ENCODE assay signal across 8 mouse cellular contexts in the genomic region with DNA sequence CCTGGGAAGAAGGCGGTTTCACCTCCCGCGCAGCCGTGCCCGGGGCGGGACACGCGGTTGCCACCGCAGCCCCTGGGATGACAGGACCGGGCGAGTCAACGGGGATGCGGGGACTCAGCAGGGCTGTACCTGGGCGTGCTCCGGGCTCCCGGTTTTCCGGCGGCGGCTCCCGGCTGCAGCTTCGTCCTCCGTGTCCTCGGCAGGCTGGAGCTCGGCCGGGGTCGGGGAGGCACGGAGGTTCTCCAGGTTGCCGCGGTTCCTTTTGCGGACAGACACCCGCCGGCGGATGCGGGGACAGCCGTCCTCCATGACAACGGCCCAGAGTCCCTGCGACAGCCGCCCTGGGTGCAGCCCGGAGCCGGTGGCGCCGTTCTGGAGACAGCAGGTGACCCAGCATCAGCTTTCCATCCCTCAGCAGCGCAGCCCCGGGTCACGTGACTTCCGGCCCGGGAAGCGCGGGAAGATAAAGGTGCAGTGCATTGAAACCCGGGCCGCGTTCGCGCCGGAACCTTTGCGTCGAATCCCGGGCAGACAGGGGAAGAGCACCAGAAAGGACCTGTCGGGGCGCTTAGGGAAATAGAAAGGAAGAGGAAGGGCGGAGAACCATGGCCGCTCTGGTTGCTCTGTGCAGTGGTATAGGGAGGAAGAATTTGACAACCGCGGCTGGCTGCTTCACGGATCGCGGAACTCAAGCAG. TPM values are rescaled to one million over a fixed set of nuclear protein-coding genes. Genes with fewer than 3 reads are reported as not detected.
DNase-seq lines count a peak whose midpoint lies in the region; ATAC-seq lines count a peak whose summit lies in the region.

A gene (minus strand): TSS at position 434 of the 696 bp plus-strand sequence.
A gene (plus strand): TSS at position 463 of the 696 bp plus-strand sequence.

- no peaks in the 10 kb centered on the region for H3K27me3 ChIP-seq in hindbrain, embryonic 15.5 days

- H3K4me2 ChIP-seq in hindbrain, embryonic 15.5 days = peak within 1 kb of the TSS; percentile 68

- peak within 1 kb of the TSS; percentile 81 for H3K4me3 ChIP-seq in hindbrain, embryonic 15.5 days

- H3K27ac ChIP-seq in hindbrain, embryonic 15.5 days (replicated peaks) = peak within 1 kb of the TSS; percentile 74

- ATAC-seq in hindbrain, embryonic 15.5 days (ENCODE audit: low FRiP score, low read depth) = peak; percentile 98

- peaks cover 23% of the 10 kb centered on the region for H3K36me3 ChIP-seq in hindbrain, embryonic 15.5 days

- DNase-seq in R1 (ENCODE audit: low read depth, low spot score) = peak; percentile 96
- peak; percentile 95 to 97 for DNase-seq in cerebellum, postnatal 25 days
- peak; percentile 93 to 95 for DNase-seq in frontal cortex, postnatal 36 days (ENCODE audit: low spot score in 2 of 2)
- peak; percentile 86 for DNase-seq in left cerebral cortex, adult 11 months (ENCODE audit: low spot score)
- DNase-seq in lung, postnatal 4 days = peak; percentile 92 to 93
- DNase-seq in retina, postnatal 7 days (ENCODE audit: low read depth, low spot score) = peak; percentile 89
- DNase-seq in urinary bladder, adult 2 months (ENCODE audit: low spot score) = peak; percentile 82

- peak within 1 kb of the TSS; percentile 78 for H3K9ac ChIP-seq in hindbrain, embryonic 15.5 days

- no peaks in the 10 kb centered on the region for H3K9me3 ChIP-seq in hindbrain, embryonic 15.5 days

- peaks cover 21% of the 10 kb centered on the region for H3K4me1 ChIP-seq in hindbrain, embryonic 15.5 days (replicated peaks)

- WGBS in hindbrain, embryonic 15.5 days = under 1% methylated on average over 67 of the region's 67 CpGs

RNA-seq across cellular contexts. Expression of the first gene that starts in this region (rescaled TPM):
- polyA plus RNA-seq in hindbrain, embryonic 15.5 days (2015; fragmentation: Nextera tagmentation; extraction: Ambion mirVana) = 18.2 and 18.5 TPM in 2 replicates
- 12.8 and 13.6 TPM in 2 replicates for polyA plus RNA-seq in urinary bladder, adult 2 months (2012; rRNA removed)

RNA-seq across cellular contexts. Expression of the second gene that starts in this region (rescaled TPM):
- polyA plus RNA-seq in hindbrain, embryonic 15.5 days (2015; fragmentation: Nextera tagmentation; extraction: Ambion mirVana) = 146 and 148 TPM in 2 replicates
- 46.5 and 47.4 TPM in 2 replicates for polyA plus RNA-seq in urinary bladder, adult 2 months (2012; rRNA removed)

Comparison
In these comparisons a context has a peak if more than half of its experiments do, and no peak if none do; other contexts are left out.
1. Peak in every context shown above with its lines: DNase-seq, ATAC-seq, H3K4me3 ChIP-seq and H3K27ac ChIP-seq.